Mouse (Mus musculus) naive thymus-derived CD4-positive, alpha-beta T cell, adult 2 months (primary cell): ENCODE data around the gene Spock1.
"Not testable (repeated sequence)": the region's sequence is repeated elsewhere in the genome, so short reads cannot be mapped to it uniquely, and the experiment has no call there.

Experiments used
- DNase-seq: peaks from one replicate; pipeline ENCODE4 v3.0.0-alpha.2; 2011; ENCODE audit warnings: low read depth

Gene Spock1

DNA sequence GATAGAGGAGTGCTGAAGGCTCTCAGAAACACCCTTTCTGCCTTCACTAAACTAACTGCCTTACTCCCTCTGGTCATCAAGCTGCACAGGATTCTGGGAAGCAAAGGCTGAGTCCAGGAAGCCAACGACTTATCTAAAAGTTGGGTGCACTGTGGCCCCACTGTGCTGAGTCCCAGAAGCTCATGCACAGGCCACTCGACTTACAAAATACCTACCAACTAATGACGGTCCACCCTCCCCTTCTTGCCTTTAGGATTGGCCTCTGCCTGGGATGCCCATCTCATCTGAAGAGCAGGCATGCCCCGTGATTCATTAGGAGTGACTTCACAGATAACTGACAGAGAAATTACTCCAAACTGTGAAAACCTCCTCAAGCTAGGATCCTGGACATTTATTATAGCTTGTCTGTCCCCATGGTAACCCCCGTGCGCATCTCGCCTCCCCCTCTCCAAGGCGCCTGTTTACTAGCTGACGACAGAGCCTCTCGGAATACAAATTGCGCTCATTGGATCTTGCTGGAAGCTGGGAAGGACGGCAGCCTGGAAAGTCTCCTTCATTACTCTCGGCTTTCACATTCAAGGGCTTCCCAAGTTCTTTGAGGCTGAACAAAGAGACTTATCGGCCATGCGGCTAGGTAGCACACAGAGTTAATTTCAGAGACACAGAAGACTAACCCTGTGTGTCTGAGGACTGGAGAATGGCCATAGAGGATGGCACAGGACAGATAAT is 312.9 kb downstream of the Spock1 start:
- DNase-seq = no peak

- not testable (repeated sequence) for DNase-seq
These were observed 318.7 kb downstream of the Spock1 start for GRCm38 (mm10) chr13:57589338-57589914.

GRCm38 (mm10) chr13:57588558-57589273 is 319.4 kb downstream of the Spock1 start:
- no peak for DNase-seq

- no peak for DNase-seq
These were observed 323.0 kb downstream of the Spock1 start for GRCm38 (mm10) chr13:57585131-57585530.

GRCm38 (mm10) chr13:57582314-57582976 is 325.7 kb downstream of the Spock1 start:
- DNase-seq = no peak

GRCm38 (mm10) chr13:57577541-57578244 is 330.4 kb downstream of the Spock1 start:
- no peak for DNase-seq

- DNase-seq = no peak
These were observed 334.6 kb downstream of the Spock1 start for GRCm38 (mm10) chr13:57573501-57573900.

GRCm38 (mm10) chr13:57568404-57568803 is 339.7 kb downstream of the Spock1 start:
- no peak for DNase-seq

DNA sequence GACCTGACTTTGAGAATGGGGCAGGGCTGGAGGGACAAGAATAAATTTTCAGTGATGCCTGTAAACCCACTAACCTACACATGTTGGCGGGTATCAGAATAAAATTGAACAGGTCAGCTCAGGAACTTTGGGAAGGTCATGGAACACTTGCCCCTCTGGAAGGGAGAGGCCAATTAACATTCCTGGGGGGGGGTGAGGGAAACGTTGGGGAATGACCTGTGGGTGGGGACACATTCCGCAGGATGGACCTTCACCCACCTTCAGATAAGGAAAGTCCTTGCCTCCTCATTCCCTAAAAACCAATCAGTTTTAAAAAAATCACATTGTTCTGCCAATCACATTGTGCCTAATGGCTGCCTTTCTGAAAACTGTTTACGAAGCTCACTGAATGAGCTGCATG is 352.9 kb downstream of the Spock1 start:
- DNase-seq = no peak

GRCm38 (mm10) chr13:57549743-57550142 is 358.4 kb downstream of the Spock1 start:
- no peak for DNase-seq

DNA sequence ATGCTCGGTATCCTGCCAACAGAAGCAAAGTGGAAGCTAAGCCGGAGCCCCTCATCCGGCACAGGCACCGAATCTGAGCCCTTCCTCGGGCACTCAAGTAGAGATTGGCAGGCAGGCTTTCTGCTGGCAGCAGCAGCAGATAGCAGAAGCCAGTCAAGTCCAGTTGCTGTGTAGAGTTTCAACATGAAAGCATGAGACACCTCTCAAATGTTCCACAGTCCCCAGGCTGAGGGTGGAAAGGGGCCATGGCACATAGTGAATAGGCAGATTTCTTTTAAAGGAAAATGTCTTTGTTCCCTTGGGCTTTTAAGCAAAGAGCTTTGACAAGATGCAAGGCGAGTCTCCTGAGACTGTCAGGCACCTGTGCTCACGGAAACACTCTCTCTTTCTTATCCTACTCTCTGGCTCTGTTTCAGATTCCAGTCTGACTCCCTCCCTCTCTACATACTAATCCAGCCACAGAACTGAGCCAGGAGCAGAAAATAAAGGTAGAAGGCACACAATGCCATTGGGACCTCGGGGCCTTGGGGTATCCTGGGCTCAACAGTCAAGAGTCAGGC is 371.1 kb downstream of the Spock1 start:
- no peak for DNase-seq

DNA sequence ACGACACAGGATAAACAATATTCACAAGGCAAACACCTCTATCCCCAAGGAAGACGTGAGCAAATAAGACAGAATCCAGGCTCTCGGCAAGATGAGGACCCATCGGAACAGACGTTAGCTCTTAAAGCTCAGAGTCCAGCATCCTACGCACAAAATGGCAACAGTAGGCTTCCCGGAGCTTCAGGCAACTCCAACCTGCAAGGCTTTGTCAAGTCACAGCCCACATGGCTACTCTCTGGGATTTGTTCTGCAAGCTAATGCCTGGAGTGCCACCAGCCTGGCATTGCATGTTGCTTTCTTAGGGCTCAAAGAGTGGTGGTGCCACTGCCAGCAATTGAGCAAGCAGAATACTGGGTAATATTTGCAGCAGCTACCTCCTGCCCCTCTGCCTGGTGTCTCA is 373.8 kb downstream of the Spock1 start:
- DNase-seq = no peak

DNA sequence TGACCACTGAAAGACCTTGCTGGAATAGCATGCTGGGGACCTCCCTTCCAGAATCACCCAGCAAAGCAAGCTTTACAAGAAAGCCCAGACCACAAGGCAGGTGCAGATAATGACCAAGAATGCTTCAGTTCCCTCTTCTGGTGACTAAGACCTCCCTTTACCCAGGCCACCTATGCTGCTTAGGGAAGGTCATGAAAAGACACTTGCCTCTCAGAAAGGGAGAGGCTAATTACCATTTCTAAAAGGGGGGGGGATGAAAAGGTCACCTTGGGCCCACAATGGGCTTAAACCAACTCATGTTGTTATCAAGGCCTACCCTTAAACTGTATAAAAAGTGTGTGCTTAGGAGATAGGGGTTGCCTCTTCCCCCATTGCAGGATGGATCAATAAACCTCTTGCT is 382.2 kb downstream of the Spock1 start:
- DNase-seq = no peak

DNA sequence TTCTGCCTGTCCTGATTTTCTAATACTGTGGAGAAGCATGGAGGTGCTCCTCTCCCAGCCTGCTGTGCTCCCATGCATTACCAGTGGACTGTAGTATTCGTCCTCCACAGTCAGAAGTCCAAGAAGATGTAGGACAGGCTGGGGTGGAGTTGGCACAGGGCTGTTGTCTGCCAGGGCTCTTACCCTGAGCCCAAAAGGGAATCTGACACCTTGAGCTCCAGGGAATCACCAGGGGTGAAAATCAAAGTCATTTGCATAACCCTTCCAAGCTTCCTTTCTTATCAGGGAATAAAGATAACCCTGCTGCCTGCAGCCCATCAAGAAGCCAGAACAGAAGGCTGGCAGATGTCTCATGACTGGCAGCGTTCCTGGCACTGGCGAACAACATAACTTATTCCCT is 383.6 kb downstream of the Spock1 start:
- no peak for DNase-seq

GRCm38 (mm10) chr13:57523366-57523765 is 384.8 kb downstream of the Spock1 start:
- DNase-seq = no peak

- DNase-seq = no peak
These were observed 385.8 kb downstream of the Spock1 start for GRCm38 (mm10) chr13:57522319-57522718.

DNA sequence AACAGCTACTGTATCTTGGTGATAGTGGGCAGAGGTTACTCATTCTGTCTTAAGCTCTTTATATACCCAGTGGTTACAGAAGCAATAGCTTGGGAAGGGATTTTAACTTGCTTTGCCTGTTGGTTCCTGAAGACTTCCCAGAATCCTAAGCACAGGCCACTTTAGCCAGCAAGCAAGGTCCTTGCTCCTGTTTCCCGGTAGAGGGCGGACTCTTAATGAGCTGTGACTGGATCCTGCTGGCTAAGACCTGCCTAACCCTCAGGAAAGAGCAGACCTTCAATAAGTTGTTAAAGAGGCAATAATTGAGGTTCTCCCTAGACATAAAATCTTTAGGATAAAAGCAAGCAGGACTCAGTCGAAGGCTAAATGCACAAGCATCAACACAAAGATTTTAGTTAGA is 387.0 kb downstream of the Spock1 start:
- no peak for DNase-seq

DNA sequence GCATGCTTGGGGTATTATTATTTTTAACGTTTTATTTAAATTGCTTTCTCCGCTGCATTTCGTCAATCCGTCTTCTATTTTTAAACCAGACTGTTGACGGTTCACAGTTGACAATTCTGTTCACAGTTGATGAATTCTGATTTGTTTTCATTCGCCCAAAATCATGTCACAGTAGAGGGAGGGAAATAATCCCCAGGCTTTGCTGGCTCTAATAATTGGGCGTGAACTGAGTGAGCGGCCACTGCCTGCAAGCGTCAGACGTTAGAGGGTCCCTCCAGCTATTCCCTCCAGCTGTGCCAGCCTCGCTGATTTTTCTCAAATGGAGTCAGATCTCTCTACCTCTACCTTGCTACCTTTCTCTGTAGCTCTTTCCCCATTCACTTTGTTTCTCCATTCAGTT is 388.3 kb downstream of the Spock1 start:
- DNase-seq = no peak

DNA sequence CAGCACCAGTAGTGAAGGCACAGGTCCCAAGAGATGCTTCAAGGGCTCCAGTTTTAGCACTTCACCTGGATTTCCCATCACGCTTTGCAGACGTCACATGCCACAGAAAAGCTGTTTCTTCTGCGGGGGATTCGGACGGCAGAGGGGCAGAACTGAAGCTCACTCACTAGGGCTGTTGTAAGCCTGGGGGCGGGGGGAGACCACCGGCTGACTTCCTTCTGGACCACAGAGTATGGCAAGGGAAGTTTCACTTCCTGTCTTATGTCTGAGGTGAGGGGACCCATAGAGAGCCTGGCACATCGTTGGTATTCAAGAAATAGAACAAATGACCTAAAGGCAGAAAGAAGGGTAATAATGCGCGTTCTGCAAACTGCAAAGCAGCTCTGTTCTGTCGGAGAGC is 392.4 kb downstream of the Spock1 start:
- DNase-seq = no peak

DNA sequence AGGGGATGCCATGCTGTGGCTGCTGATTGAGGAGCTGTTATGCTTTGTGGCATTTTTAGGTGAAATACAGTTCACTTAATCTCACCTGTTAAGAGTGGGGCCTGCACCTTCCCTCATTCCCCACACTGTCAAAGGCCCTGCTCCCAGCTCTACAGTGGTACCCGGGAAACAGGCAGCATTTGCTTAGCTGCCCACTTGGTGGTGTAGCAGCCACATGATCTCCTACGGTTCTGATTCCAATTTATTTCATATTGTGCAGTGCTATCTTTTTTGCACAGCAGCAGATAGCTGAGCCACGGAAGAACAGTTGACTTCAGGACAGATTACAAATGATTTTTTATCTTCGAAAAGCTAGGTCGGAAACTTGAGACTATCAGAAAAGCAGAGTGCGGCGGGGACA is 406.6 kb downstream of the Spock1 start:
- DNase-seq = no peak

DNA sequence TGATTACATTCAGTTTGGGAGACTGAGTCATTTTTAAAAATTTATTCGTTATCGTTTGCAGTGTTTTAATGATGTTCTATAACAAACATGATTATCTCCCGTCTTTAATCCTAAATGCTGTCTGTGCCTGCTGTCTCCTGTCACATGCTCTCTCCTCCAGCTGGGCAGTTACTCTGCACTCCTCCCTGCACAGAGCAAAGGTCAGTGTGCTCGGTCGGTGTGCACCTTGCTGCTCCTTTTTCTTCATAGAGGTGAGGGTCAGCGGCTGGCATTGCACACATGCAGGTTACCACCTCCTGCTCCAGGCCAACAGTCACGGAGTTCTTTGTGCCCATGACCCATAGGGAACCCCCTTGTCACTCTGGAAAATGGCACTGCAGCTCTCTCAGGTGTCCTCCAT is 411.4 kb downstream of the Spock1 start:
- DNase-seq = no peak

- no peak for DNase-seq
These were observed 413.3 kb downstream of the Spock1 start for GRCm38 (mm10) chr13:57494838-57495237.
